10 mouse cellular contexts compared by ENCODE assay signal in the genomic region with DNA sequence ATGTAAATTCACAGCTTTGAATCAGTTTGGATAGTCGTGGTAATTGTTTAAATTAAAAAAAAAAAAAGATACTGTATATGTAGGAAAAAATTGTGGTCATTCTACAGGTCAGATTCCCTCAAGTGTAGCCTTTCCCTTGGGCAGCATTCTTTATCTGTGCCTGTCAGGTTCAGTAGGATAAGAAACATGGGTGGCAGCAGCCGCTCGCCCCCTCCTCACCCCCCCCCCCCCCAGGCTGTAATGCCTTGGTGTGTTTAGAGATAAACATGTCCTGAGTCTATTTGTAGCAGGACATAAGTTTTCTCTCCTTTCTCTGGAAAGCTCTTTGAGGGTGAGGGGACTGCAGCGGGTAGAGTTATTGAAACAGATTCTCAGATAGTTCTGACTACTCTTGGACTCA.
"Had no signal": no experiment of that assay in that cellular context is flagged by ENCODE, and none has a peak within 500 bp of the region (broad histone marks: within the 10 kb centered on the region; RNA-seq: fewer than 3 reads in every experiment).

No protein-coding gene starts in this region.

- H3K9ac ChIP-seq: midbrain, embryonic 13.5 days had no signal

- H3K27me3 ChIP-seq: midbrain, embryonic 13.5 days had no signal

- H3K36me3 ChIP-seq: midbrain, embryonic 13.5 days had no signal

- H3K4me2 ChIP-seq: midbrain, embryonic 13.5 days had no signal

- H3K27ac ChIP-seq: left cerebral cortex, adult 2 months; limb, embryonic 10.5 days; midbrain, embryonic 13.5 days had no signal

- H3K9me3 ChIP-seq: limb, embryonic 10.5 days; midbrain, embryonic 13.5 days had no signal

- ATAC-seq: midbrain, embryonic 13.5 days had no signal

- H3K4me3 ChIP-seq: left cerebral cortex, adult 2 months; limb, embryonic 10.5 days; midbrain, embryonic 13.5 days had no signal

- DNase-seq: kidney, adult 2 months; kidney, postnatal 25 days; lung, adult 18-20 months; lung, postnatal 36 days; spleen, adult 18-20 months; thymus, adult 18-20 months; thymus, postnatal 14 days had no signal
